Mouse (Mus musculus): ENCODE results near the gene Fuk. TPM values are rescaled to one million over a fixed set of nuclear protein-coding genes. Genes with fewer than 3 reads are reported as not detected.
A peak's percentile ranks its signal among the peaks of the same experiment; 100 is the strongest.
"Not testable (repeated sequence)": the region's sequence is repeated elsewhere in the genome, so short reads cannot be mapped to it uniquely, and the experiment has no call there.

Fuk gene
- polyA plus RNA-seq, 1 experiment = 0.47 TPM

GRCm38 (mm10) chr8:110920773-110921277, 18.5 kb upstream of the Fuk start:
- Histone ChIP-seq H3K36me3 (ENCODE audit: control insufficient read depth) (peaks cover 49% of the 10 kb centered on the region), H3K9me3 (ENCODE audit: control insufficient read depth, low read length) (no peaks in the 10 kb centered on the region), H3K4me1 (ENCODE audit: control insufficient read depth) (peaks cover 81% of the 10 kb centered on the region), H3K27me3 (ENCODE audit: control insufficient read depth) (no peaks in the 10 kb centered on the region), H3K4me3 (replicated peaks) (peak overlapping the region; percentile 86)
- TF ChIP-seq GATA1 (IDR thresholded peaks at IDR 0.05; ENCODE audit: low read length) (no peak), TAL1 (IDR thresholded peaks at IDR 0.05; ENCODE audit: low read length) (no peak)

GRCm38 (mm10) chr8:110920032-110920772, 17.9 kb upstream of the Fuk start:
- no peaks in the 10 kb centered on the region for H3K9me3 ChIP-seq (ENCODE audit: control insufficient read depth, low read length)
- TF ChIP-seq TAL1 (IDR thresholded peaks at IDR 0.05; ENCODE audit: low read length) (no peak), GATA1 (IDR thresholded peaks at IDR 0.05; ENCODE audit: low read length) (no peak)
- peaks cover 74% of the 10 kb centered on the region for H3K4me1 ChIP-seq (ENCODE audit: control insufficient read depth)
- no peaks in the 10 kb centered on the region for H3K27me3 ChIP-seq (ENCODE audit: control insufficient read depth)
- peak overlapping the region; percentile 86 for H3K4me3 ChIP-seq (replicated peaks)
- peaks cover 43% of the 10 kb centered on the region for H3K36me3 ChIP-seq (ENCODE audit: control insufficient read depth)

- TF ChIP-seq TAL1 (IDR thresholded peaks at IDR 0.05; ENCODE audit: low read length) (no peak), GATA1 (IDR thresholded peaks at IDR 0.05; ENCODE audit: low read length) (no peak)
- peak within 1 kb of the TSS; percentile 86 for H3K4me3 ChIP-seq (replicated peaks)
- peaks cover 68% of the 10 kb centered on the region for H3K4me1 ChIP-seq (ENCODE audit: control insufficient read depth)
- no peaks in the 10 kb centered on the region for H3K9me3 ChIP-seq (ENCODE audit: control insufficient read depth, low read length)
- no peaks in the 10 kb centered on the region for H3K27me3 ChIP-seq (ENCODE audit: control insufficient read depth)
- peaks cover 36% of the 10 kb centered on the region for H3K36me3 ChIP-seq (ENCODE audit: control insufficient read depth)
These were observed 17.2 kb upstream of the Fuk start, which contains the start of gene St3gal2 for GRCm38 (mm10) chr8:110919341-110920031. Gene St3gal2, plus strand, starts transcription at chr8:110919922.

- Histone ChIP-seq H3K4me3 (replicated peaks) (no peak overlapping the region), H3K4me1 (ENCODE audit: control insufficient read depth) (peaks cover 59% of the 10 kb centered on the region), H3K9me3 (ENCODE audit: control insufficient read depth, low read length) (no peaks in the 10 kb centered on the region), H3K27me3 (ENCODE audit: control insufficient read depth) (no peaks in the 10 kb centered on the region), H3K36me3 (ENCODE audit: control insufficient read depth) (peaks cover 26% of the 10 kb centered on the region)
- TF ChIP-seq GATA1 (IDR thresholded peaks at IDR 0.05; ENCODE audit: low read length) = no peak
- no peak for TF ChIP-seq TAL1 (IDR thresholded peaks at IDR 0.05; ENCODE audit: low read length)
These were observed 16.2 kb upstream of the Fuk start for GRCm38 (mm10) chr8:110918460-110918859.

- H3K4me3 ChIP-seq (replicated peaks) = no peak overlapping the region
- TF ChIP-seq TAL1 (IDR thresholded peaks at IDR 0.05; ENCODE audit: low read length) (no peak), GATA1 (IDR thresholded peaks at IDR 0.05; ENCODE audit: low read length) (no peak)
- H3K9me3 ChIP-seq (ENCODE audit: control insufficient read depth, low read length) = no peaks in the 10 kb centered on the region
- H3K36me3 ChIP-seq (ENCODE audit: control insufficient read depth) = peaks cover 22% of the 10 kb centered on the region
- H3K4me1 ChIP-seq (ENCODE audit: control insufficient read depth) = peaks cover 59% of the 10 kb centered on the region
- H3K27me3 ChIP-seq (ENCODE audit: control insufficient read depth) = no peaks in the 10 kb centered on the region
These were observed 15.7 kb upstream of the Fuk start for GRCm38 (mm10) chr8:110918027-110918426.

GRCm38 (mm10) chr8:110917415-110917814, 15.1 kb upstream of the Fuk start:
- no peaks in the 10 kb centered on the region for H3K27me3 ChIP-seq (ENCODE audit: control insufficient read depth)
- H3K4me1 ChIP-seq (ENCODE audit: control insufficient read depth) = peaks cover 52% of the 10 kb centered on the region
- no peak for TF ChIP-seq GATA1 (IDR thresholded peaks at IDR 0.05; ENCODE audit: low read length)
- no peak for TF ChIP-seq TAL1 (IDR thresholded peaks at IDR 0.05; ENCODE audit: low read length)
- H3K36me3 ChIP-seq (ENCODE audit: control insufficient read depth) = peaks cover 15% of the 10 kb centered on the region
- H3K9me3 ChIP-seq (ENCODE audit: control insufficient read depth, low read length) = no peaks in the 10 kb centered on the region
- H3K4me3 ChIP-seq (replicated peaks) = no peak overlapping the region

- Histone ChIP-seq H3K36me3 (ENCODE audit: control insufficient read depth) (no peaks in the 10 kb centered on the region), H3K9me3 (ENCODE audit: control insufficient read depth, low read length) (no peaks in the 10 kb centered on the region), H3K4me1 (ENCODE audit: control insufficient read depth) (peaks cover 19% of the 10 kb centered on the region), H3K27me3 (ENCODE audit: control insufficient read depth) (no peaks in the 10 kb centered on the region), H3K4me3 (replicated peaks) (no peak overlapping the region)
- no peak for TF ChIP-seq TAL1 (IDR thresholded peaks at IDR 0.05; ENCODE audit: low read length)
- TF ChIP-seq GATA1 (IDR thresholded peaks at IDR 0.05; ENCODE audit: low read length) = no peak
These were observed 9.6 kb upstream of the Fuk start for GRCm38 (mm10) chr8:110911576-110912570.

GRCm38 (mm10) chr8:110909850-110910249, 7.6 kb upstream of the Fuk start:
- not testable (repeated sequence) for H3K4me3 ChIP-seq (replicated peaks); H3K27me3 ChIP-seq (ENCODE audit: control insufficient read depth); H3K9me3 ChIP-seq (ENCODE audit: control insufficient read depth, low read length); H3K36me3 ChIP-seq (ENCODE audit: control insufficient read depth)
- peaks cover 19% of the 10 kb centered on the region for H3K4me1 ChIP-seq (ENCODE audit: control insufficient read depth)

Data from erythroblast, embryonic 14.5 days (primary cell).